Mouse (Mus musculus) gonadal fat pad, adult 2 months (tissue): ENCODE results near the gene Cpne2. TPM values are rescaled to one million over a fixed set of nuclear protein-coding genes. Genes with fewer than 3 reads are reported as not detected.

Experiments used
- DNase-seq: peaks from one replicate; pipeline ENCODE4 v3.0.0-alpha.2; 2012; ENCODE audit warnings: low read depth
- polyA plus RNA-seq: library from polyadenylated mRNA; depleted of rRNA; stranded (reverse); fragments of >200 nt; gene quantifications from 2 replicates; pipeline ENCODE4 v1.2.3, GENCODE M21; 2012

Gene Cpne2
- polyA plus RNA-seq, 1 experiment, result 45.6 TPM

DNA sequence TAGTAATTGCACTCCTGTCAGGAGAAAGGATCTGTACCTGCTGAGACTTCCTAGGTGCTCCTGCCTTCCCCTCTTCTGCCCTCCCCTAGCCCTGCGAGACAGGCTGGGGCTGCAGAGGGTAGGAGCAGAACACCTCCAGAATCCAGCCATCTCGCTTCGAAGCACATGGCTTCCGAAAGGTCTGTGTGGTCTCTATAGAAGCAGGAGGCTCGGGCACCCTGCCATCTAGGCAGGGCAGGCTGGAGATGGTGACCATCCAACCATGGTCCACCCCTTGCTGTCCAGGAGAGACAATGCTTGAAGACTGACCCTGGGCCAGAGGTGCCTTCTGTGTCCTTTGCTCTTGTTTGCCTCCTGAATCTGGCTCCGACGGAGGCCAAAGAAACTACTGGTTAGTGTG lies 2.8 kb downstream of the Cpne2 start:
- no peak for DNase-seq

DNA sequence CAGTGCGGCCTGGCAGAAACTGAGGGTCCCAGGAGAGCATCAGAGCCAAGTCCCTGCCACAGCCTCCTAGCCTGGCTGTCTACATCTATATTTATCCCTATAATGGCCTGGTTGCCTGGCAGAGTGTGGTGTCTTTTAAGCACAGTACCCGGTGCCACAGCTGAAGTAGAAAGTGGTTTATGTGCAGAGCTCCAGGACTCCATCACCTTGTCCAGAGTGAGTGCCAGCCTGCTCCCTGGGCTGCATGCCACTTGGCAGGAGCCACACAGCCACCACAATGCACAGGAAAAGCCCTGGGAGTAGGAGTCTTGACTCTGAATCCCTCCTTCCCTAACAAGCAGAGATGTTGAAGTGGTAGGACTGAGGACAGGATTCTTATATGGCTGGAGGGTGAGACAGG lies 4.7 kb downstream of the Cpne2 start:
- no peak for DNase-seq

DNA sequence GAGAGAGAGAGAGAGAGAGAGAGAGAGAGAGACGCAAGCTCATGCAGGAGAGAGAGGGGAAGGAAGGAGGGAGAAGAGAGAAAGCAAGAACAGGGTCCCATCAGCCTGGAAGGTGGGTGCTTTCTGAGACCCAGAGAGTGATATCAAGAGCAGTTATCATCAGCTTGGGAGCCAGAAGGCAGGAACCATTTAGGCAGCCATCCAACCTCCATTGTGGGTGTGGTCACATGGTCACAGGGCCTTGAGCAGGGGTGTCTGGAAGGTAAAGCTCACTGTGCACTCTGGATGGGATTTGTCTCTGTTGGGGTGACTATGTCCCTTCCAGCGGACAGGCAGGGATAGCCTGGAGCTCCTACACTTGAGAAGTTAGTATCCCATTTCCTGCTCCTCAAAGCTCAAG lies 7.2 kb downstream of the Cpne2 start:
- no peak for DNase-seq

DNA sequence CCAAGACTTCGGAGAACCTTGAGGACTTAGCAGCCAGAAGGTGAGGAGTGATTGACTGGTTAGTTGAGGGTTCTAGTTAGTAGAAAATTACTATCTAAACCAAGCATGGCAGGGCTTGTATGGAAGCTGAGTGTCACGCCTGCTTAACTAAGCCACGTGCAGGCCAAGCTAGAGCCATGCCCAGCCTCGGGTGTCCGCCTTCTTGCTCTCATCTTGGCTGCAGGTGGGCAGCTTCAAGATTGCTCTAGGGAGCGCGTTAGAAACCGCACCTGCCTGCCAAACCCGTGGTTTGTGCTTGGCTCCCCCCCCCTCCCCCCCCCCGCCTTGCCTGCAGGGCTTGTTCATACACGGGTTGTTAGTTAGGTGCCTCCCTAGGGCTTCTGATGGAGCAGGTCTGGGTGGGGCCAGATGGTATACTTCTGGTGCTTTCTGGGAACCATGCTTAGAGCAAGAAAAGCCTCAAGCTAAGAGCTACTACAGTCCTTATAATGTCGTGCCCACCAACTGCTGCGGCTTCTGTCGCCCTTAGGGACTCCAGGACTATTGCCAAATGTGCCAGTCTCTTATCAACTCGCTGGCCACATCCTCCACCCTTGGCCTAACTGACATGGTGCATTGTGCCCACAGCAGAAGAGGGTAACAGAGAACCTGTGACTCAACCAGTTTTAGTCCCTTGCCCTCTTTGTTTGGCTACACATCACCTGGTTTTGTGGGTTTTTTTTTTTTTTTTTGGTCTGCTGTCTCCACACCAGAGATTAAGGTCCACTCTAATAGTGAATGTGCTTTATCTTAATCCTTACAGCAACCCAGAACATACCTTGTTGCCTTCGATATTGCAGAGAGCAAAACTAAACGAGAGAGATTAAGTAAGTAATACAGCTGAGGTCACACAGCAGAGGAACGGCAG lies 8.4 kb downstream of the Cpne2 start:
- no peak for DNase-seq

DNA sequence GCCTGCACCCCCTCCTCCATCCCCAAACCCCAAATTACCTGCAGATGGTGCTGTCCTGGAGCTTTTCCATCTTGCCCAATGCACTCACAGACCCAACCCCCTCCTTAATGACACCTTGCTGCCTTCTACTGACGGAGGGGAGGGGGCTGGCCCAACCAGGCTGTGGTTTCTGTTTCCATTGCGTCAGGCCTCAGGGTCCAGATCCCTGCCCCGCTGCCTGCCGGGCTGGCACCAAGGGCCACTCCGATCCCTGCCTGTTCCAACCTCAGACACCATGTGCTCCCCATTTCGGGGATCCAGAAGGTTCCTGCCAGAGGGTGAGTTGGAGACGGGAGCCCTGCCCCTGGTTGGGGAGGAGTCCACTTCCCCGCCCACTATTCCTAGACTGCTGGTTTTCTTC lies 11.2 kb downstream of the Cpne2 start:
- DNase-seq, result no peak

DNA sequence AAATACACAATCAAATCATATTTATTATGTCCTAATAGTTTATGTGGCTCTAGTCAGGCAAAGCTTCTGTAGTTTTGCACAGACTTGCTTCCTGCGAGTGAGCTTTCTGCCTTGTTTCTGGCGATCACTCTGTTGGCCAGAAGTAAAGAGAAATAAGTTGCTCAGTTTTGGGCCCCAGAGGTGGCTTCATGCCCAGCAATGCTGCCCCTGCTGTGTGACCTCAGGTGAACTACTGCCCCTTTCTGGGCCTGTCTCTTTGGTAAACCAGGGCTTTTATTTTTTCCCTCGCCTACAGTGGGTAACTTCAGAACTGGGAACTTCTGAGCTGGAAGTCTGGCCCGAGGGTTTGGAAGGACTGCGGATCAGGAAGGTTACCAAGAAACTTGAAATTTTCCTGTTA lies 16.3 kb downstream of the Cpne2 start:
- DNase-seq, result no peak

DNA sequence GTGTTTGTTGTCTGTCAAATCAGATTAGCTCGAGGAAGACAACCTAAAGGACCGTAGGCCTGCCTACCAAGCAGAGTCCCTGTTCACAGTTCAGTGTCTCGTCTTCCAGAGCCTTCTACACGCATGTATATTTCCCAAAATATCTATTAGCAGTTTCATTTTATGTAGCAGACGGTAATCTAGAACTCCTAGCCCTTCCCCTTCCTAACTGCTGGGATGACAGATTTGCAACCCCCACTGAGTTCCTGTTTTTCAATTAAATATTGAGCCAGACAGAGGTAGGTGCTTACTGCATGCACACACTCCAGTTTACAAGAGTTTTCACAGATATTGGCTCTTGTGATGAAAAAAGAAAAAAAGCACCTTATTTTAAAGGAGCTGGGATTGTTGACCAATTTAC lies 16.7 kb downstream of the Cpne2 start:
- DNase-seq, result no peak

DNA sequence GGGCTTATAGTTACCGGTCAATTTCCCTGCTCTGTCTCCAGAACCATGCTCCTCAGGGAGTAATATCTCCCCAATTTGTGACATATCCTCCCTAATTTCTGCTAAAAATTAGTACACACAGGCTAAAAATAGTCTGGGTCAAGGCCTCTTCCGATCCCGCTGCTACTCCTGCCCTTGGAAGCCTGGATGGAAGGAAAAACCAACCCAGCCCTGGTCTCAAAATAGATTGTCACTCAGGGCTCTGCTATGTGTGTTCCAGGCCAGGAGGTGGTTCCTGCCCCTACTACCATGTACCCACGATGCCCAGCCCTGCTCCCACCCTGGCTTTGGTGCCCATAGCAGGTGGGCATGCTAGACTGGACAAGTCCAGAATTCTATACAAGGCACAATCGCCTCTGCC lies 17.2 kb downstream of the Cpne2 start:
- DNase-seq, result no peak

DNA sequence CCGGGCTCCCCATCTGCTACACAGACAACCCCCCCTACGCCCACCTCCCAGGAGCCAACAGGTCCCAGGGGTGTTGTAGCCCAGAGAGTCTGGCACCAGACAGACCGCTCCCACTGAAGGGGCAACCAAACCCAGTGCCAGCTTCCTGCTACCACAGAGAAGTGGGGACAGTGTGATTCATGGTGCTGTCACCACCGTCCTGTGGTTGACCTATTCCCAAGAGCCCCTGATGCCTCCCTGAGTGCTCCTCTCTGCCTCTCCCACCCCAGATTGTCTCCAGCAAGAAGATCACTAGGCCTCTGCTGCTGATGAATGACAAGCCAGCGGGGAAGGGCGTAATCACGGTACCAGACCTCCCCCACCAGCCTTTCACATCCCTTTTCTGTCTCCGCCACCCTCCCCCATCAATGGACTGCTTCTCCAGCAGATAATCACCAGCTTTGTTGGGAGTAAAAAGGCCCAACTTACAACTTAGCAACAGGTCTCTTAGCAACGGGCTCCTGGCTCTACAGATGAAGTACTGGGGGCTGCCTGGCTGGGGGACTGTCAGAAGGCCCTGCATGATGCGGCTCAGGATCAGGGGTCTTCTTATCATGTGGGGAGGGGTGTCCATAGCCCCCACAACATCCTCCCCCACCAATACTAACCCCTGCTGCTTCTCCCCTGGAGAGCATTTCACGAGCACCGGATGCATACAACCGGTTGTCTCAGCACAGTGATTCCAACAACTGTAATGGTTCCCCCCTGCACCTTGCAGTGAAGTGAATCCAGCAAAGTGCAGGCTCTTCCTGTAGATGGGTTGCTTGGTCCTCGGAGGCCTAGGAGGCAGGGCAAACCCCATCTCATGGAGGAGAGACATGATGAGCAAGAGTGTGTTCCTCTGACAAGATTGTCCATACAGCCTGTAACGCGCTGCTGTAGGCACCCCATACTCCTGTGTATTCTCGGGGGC lies 19.0 kb downstream of the Cpne2 start:
- no peak for DNase-seq

DNA sequence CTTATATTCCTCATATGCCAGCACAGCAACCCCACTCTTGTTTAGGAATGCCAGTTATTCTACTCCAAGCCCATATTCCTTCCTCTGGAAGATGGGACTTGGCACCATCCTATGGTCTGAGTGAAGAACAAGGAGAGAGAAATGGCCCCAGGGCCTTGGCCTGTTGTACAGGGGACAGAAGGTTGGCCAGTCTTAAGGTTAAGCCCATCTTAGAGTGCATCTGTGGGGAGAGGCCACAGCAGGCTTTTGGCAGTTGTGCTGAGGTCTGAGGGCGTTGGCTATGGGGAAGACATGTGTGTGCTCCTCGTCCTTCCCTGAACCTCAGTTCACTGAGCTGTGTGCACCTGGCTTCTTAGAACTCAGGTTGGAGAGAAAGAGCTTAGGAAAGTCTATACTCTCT lies 19.9 kb downstream of the Cpne2 start:
- DNase-seq, result no peak

DNA sequence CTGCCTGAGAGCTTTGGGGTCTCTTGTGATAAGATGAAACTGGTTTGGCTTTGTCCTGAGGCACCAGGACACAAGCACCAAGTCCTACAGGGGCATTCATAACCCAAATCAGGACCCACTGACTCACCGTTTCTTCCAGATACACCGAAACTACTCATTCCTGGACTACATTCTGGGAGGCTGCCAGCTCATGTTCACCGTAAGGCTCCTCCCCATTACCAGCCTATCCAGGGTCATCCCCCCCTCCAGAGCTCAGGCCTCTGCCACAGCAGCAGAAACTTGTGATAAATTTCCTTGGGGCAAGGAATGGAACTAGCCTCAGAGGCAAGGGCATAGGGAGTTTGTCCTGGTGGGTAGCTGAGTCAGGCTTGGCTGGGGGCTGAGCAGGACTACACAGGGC lies 24.5 kb downstream of the Cpne2 start:
- no peak for DNase-seq

DNA sequence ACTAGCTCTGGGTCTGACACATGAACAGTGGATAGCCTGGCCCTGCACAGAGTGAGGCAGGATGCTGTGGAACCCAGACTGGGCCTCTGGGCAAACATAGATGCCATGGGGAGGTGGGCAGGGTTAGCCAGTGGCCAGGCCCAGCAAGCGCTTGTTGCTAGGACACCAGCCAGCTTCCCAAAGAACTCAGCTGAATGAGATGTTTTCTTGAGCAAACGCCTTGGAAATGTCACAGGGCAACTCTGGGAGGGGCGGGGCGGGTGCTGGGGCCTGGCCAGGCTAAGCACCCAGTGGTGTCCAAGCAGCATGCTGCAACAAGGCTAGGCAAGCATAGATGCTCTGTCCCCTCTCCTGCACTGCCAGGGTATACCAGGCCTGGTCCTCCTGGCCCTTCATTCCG lies 28.5 kb downstream of the Cpne2 start:
- no peak for DNase-seq

DNA sequence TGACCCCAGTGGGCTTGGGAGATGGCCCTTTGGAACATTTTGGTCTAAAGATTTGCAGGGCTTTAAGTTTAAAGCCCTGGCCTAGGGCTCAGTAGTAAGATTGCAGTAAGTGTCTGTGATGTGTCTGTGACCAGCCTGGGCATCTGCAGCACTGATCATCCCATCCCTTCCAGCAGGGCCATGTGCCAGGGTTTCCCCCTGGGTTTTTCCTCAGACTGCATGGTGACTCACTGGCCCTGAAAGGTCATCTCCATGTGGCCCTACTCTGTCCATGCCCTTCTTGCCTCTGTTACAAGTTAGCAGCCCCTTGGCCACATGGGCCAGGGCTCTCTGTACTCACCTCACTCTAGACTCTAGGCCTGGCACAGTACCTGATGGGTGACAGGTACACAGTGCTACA lies 31.6 kb downstream of the Cpne2 start:
- no peak for DNase-seq

DNA sequence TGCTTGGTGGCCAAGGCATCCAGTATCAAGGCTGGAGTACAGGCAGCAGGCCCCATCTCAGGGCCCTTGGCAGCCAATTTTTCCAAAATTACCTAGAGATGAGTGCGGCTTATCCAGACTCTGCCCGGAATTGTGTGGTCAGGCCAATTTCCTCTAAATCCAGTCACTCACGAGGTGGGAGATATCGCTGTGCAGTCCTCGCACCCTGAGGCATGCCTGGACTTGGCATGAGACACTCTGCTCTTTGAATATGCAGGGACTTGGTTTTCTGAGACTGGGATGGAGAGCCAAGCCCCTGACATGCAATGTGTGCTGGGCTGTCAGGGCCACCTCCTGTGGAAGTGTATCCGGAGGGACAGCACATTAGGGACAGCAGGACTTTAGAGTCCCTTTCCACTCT lies 33.2 kb downstream of the Cpne2 start:
- DNase-seq, result no peak

DNA sequence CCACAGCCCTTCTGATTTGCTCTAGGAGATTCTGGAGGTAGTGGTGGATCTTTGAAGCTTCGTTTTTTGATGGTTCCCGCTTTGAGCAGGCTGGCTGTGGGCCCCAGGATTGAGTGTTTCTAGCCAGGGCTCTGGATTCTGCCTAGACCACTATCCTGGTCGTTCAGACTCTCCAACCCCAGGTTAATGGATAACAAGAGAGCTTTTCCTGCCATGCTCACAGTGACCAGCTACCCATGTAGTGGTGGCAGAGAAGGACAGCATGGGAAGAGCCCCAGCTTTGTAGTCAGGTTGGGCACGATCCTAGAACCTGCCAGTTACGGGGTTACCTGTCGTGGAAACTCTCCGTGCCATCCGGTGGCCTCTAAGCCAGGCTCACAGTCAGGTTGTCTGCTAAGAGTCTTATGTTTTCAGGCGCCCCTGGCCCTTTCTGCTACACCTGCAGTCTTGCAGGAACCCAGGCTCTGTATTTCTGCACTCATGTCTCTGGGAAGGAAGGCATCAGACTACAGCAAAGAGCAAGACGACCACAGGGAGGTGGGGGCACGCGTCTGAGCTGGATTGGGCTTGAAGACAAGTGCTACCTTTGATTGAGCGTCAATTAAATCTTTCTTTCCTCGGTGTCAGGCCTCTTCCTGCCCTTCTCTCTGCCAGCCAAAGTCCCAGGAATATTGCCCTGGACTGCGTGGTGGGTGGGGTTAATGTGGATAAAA lies 33.8 kb downstream of the Cpne2 start:
- DNase-seq, result no peak

DNA sequence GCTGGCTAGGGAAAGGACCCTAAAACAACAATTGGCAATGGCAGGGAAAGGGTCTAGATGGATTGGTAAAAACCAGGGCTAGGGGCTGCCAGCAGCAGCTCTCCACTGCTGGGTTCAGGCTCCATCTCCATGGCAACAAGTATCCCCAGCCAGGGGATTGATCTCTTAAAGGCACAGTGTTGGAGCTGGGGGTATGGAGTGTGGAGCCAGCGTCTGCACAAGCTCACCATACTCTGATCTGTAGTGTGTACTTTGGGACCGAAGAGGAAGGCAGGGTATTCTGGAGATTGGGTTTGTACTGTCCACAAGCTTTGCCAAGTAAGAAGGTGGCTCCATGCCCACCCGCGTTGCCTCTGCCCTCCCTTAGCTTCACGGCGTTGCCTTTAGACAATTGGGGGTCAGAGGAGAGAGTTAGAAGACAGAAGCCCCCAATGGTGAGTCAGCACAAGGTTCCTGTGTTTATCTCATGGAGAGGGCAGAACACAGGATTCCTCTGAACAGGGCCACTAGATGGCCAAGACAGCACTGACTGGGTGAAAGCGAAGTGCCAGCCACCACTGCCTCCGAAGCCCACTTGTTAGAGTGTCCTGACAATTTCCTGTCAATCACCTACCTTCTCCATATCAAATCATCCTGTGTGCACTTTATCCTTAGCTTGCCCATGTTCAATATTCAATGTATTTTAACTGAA lies 34.5 kb downstream of the Cpne2 start:
- DNase-seq, result no peak

DNA sequence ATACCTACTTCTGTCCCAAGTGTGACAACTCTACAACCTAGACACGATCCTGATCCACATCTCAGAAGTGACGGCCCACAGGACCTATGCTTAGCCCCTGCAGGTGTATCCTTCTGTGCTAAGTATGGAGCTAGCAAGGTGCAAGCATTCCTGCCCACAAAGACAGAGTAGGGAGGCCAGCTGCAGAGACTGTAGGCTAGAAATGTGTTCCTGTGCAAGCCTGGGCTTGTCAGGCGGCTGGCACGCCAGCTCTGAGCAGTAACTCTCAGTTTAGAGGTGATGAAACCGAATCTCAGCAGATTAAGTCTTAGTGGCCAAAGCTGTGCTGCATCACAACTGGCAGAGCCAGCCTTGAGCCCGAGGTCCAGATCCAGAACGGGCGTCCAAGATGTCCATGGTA lies 35.3 kb downstream of the Cpne2 start:
- peak; percentile 38 for DNase-seq

DNA sequence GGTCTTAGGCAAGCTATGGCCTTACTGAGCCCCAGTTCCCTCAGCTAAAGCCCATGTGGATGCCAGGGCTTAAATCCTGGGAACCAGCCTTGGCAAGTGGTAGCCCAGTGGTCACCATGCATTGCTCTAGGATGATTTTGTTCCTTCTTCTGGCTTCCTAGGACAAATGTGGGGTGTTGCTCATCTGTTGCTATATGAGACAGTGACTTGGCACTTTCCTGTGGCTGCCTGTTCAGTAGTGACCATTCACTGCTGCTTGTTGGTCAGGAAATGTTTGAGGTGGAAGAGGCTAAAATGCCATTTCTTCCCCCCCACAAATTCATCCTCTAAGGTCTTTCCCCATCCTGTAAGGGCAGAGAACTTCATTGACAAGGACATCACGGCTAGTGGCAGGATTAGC lies 36.6 kb downstream of the Cpne2 start:
- DNase-seq, result no peak

DNA sequence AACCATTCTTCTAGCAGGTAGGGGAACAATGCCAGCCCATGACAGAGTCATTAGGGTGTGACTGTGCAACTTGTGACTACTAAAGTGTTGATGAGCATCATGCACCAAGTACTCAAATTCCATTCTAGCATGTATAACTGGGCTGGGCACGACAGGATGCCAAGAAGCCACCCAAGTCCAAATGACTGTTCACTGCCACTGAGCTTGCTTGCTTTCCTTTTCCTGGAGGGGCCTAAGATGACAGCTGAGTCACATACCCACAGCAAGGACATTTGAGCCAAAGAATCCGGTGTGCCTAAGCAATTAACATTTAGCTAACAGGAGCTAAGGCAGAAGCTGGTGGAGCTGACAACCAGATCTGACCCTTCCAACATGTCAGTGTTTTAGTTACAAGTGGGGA lies 39.1 kb downstream of the Cpne2 start:
- DNase-seq, result no peak

DNA sequence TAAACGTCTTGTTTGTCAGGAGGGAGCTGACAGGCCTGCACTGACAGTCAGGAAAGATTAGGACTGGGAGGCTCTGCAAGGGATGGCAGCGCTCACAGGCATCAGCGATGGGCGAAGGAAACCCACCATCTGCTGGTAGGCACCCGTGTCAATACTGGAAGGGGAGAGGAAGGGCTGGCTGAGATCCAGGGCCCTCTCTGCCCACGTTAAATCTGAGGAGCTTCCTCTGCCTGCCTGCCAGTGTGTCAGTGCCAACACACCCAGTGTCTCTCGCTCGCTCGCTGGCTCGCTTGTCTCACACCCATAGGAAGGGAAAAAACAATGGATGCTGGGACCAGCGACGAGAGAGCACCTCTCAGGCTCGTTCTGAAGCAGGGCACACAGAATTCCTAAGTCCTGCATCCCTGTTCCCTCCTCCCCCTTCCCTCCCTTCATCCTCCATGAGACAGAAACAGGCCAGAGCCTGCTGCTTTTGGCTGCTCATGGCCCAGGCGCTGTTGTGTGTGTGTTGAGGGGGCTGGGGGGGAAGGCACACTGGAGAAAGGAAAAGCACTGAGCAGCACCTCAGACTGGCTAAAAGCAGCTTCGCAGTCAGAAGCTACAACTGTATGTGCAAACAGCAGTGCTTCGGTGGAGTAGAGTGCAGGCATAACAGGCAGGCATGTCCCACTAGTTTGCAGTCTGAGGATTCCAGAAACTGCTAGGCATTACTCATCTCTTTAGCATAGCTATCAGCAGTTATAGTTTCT lies 41.5 kb downstream of the Cpne2 start:
- no peak for DNase-seq

DNA sequence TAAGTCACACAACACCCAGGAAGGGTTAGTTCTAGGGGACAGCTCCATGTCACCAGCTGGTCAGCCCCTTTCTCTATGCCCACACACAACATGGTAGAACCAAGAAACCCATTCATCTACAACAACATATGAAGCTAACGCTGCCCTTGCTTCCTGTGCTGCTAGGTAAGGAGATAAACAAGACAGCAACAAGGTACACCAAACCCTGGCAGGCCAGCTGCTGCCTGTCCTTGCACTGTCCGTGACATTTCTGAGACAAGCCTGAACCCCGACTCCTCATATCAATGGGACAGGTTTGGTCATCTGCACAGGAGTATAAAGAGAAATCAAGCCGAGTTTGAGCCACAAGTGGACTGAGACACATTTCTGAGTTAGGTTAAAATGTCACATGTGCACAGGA lies 42.4 kb downstream of the Cpne2 start:
- no peak for DNase-seq
